Mouse (Mus musculus) neural tube, embryonic 10.5 days (tissue): ENCODE results near the gene Epha2.
A peak's percentile ranks its signal among the peaks of the same experiment; 100 is the strongest.

Source experiments
- DNase-seq: peaks from one replicate; pipeline ENCODE4 v3.0.0-alpha.2; 2017; ENCODE audit warnings: low spot score; ENCODE audit errors: extremely low spot score

The Epha2 gene

DNA sequence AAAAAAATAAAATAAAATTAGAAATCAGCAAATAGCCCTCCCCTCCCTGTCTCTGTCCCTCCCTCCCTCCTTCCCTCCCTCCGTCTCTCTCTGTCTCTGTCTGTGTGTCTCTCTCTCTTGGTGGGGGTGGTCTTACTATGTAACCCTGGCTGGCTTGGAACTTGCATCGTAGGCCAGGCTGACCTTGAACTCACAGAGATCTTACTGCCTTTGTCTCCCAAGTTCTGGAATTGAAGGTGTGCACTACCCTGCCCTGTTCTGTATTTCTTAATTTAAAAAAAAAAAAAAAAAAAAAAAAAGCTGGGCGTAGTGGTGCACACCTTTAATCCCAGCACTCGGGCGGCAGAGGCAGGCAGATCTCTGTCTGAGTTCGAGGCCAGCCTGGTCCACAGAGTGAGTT, 21.3 kb upstream of the Epha2 start:
- no peak for DNase-seq

DNA sequence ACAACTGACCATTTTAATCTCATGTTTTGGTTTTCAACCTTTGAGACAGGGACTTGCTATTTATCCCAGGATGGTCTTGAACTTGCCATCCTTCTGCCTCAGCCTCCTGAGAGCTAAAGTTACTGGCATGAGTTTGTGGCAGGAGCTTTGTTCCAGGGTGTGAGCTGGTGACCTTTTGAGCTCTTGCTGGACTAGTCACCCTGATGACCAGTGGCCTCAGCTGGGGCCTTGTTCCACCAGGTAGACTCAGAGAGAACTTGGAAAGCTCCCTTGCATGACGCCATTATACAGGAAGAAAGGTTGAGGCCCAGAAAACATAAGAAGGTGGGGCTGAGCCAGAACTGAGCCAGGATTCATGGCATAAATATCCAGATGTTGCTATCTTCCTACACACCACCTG, 20.6 kb upstream of the Epha2 start:
- no peak for DNase-seq

DNA sequence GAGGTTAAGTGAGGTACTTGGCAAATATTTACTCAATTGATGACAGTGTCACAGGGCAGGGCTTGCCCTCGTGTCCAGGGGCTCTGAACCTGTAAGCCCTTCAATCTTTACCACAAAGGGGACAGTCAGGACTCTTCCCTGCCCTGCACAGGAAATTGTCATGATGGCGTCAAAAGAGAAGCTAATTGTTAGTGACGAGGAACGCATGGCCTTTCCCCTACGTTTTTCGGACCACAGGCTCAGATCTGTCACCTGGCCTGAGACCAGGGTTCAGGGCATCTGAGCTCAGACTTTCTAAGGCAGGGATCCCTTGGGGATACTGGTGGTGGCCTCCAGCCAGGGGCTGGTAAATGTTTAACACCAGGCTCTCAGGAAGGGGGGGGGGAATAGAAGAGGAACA, 19.9 kb upstream of the Epha2 start:
- DNase-seq: no peak

DNA sequence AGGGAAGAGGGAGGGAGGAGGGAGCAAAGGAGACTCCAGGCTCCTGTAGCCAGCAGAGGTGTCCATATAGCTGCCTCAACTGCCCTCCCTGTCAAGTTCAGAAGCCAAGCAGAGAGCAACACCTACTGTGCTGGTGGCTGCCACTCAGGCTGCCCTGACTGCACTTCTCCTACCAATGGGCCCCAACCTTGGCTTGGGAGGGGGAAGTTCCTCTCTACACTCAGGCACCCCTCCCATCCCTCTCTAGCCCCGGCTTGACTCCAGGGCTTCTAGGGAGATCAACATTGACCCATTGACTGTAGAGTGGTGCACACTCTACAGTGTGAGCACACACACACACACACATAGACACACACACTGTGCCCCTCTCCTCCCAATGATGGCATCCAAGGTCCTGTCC, 19.5 kb upstream of the Epha2 start:
- no peak for DNase-seq

DNA sequence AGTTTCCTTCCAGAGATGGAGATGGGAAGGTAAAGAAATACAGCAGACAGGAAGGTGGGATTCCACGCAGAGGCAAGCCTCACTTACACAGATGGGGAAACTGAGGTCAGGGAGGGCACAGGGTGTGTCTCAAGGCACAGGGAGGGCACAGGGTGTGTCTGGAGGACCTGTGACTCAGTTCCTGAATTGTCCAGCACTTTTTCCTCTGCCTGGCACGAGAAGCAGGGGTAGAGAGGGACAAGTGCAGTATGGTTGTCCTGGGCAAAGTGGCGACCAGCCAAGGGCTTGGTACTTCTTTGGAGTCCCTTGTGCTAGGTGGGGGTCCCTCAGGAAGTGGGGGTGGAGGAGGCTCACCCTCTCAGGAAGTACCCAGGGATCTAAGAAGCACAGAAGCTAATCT, 19.0 kb upstream of the Epha2 start:
- DNase-seq: no peak

DNA sequence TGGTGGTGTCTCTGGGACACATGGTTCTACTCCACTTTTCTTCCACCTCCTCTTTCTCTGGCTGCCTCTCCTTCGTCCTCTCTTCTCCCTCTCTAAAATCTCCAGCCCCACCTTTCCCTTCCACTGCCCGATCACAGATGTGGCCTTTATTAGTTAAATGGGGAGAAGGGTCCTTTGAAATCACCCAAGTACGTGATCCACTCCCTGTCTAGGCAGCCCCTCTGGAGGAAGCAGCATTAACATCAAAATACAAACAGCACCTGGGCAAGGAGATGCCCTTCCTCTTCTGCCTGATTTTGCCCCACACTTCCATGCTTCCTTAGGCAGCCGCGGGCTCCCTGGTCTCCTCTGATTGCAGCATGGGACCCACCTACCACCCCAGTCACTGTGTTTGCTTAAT, 18.4 kb upstream of the Epha2 start:
- DNase-seq: no peak

DNA sequence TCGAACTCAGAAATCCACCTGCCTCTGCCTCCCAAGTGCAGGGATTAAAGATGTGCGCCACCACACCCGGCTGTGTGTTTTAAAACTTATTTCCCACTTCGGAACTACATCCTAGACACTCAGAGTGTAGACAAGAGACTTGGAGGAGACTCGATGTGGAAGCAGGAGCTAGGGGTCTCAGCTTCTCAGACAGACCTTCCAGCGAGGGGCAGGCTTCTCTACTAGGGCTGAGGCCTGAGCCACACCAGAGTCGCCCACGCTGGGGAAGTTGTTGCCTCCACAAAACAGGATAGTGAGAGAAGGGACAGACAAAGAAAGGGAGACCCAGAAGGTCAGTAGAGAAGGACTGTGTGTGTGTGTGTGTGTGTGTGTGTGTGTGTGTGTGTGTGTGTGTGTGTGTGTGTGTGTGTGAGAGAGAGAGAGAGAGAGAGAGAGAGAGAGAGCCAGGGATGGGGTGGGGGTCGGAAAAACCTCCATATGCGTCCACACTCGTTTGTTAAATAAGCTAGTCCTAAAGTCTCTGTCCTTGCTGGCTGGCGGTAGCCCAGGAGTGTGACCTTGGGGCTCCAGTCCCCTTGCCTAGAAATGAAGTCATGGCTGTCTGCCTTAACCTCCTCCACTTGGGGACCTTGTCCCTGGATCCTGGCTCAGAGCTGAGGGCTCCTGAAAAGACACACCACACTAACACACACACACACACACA, 17.7 kb upstream of the Epha2 start:
- DNase-seq: no peak

DNA sequence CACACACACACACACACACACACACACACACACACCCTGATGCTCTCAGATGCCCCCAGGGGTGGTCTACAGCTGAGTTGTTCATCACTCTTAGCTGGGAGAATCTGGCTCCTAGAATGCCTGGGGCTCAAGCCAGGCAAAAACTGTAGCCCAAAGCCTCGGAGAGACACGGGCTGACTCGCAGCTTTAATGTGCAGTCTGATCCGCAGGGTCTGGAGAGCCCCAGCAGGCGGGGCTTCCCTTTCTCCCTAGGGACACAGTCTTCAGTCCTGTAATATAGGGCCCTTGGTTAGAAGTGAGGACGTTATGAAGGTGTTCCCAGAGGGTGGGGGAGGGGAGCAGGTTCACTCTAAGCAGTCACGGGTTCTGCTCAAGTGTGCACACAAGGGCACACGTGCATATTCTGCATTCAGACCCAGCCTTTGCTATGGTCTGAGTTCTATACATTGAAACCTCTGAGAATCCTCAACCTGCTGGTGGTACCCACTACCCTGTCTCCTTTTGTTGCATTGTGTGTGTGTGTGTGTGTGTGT, 17.1 kb upstream of the Epha2 start:
- no peak for DNase-seq

DNA sequence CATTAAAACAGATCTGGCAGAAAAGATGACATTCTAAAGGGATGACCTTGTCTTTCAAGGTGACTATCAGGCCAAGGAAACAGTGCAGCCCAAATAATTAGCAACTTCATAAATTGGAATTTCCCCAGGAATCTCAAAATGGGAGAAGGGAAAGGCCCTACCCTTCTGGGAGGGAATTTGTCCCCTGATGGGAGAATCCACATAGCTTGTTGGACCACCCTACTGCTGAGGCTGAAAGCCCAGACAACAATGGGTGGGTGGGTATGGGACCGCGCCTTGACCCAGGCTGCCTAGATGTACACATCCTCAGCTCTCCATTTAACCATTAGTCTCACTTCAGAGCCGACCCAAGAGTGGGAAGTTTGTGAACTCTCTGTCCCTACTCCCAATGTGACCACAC, 16.6 kb upstream of the Epha2 start:
- DNase-seq: no peak

DNA sequence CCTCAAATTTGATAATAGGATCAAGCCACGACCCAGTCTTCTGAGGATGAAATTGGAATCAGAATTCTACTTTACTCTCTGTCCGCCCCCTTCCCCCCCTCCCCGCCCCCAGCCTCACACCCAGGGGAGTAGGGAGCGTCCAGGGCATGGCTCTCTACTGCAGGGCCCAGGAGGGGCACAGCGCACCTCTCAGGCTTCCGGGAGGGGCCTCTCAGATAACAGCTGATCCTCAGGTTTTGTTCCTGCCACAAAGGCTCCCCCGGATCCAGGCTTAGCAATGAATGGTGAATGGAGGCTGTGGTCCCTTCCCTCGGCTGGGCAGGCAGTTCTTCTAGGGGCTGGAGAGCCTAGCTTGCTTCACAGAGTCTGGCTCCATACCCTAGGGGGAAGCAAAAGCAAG, 15.9 kb upstream of the Epha2 start:
- DNase-seq: no peak

DNA sequence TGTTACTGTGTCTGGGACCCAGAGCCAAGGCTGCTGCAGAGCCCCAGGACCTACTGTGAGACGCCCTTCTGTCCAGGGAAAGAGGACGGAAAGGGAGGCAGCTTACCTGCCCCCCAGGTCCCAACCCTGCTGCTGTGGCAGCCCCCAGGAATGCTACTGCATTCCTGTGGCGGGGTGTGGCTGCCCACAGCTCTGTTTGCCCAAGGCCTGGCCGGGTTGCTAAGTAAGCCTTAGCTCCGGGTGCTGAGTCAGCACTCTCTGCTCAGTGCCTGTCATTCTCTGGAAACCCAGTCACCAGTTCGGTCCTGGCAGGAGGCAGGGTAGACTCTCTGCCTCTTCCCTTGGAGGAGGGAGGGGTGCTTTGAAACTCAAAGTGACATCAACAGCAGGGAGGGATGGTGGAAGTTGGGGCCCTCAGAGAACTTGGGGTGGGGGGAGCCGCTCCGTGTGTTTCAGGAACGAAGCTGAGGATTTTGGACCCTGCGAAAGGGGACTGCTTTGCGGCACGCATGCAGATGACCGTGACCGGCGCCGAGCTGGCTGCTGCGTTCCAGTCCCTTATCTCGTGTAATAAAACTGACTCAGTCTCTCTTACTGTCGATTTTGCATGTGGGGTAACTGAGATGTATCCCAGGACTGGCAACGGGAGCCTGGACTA, 14.1 kb upstream of the Epha2 start:
- no peak for DNase-seq

DNA sequence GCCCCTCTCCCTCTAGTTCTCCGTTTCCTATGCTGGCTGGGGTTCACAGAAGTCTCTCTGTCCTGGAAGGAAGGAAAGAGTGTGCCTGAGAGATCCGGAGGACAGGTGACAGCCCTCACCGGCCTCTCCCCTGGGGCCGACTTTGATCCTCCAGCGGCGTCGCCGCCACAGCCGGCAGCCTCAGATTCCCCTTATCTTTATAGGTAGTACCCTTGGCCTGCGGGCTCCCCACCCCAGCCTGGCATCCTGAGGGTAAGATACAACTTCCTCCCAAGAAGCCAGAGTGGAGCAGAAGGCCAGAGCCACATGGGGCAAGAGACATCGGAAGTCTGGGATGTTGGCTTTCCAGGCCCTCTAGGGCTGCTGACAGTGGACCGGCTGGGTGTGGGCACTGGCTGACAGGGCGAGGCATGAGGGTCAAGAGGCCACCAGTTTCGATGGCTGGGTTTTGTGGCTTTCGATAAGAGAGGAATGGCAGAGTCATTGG, 13.5 kb upstream of the Epha2 start:
- DNase-seq: no peak

DNA sequence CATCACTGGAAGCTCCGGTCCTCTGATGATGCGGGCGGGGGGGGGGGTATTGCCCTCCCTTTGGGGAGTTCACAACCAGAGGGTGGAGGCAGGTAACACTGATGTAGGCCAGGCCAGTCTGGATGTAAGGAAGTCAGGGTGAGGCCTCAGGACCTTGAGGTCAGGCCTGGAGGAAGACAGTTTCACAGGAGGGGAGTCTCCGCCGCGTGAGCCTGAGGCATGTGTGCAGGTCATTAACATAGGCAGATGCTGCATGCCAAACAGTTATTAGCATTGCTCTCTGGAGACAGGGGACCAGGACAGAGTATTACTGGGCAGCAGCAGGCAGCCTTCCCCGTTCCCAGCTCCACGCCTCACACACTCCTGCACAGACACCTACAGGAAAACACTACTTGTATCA, 12.9 kb upstream of the Epha2 start:
- DNase-seq: no peak

DNA sequence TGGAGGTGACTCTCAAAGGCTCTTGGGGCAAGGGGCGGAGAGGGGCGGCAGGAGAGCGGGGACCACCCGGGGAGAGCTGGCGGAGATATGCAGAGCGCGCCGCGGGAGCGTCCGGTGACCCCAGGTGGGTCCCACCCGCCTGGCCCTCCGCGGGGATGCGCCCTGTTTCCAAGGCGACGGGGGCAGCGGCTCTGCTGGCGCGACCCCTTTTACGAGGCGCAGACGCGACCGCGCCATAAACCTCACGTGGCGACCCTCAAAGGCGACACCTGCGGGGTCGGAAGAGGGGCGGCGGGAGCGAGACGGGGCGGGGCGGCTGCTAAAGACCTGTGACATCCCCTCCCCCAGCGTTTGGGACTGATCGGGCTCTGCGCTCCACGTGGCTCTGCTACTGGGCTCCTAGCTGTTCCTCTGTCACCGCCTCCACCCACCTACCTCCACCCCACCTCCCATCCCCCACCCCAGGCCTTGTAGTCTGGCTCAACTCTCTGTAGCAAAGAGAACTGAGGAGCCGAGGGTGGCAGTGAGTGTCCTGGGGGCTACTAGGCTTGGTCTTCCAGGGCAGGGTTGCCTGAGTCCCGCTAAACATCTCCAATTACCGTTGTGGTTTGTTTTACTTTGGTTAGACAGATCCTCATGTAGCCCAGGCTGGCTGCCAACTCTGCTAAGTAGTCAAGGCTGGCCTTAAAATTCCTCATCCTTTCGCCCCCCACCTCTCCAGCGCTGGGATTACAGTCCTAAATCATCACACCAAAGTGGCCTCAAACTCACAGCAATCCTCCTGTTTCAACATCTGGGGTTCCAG, 9.3 kb upstream of the Epha2 start:
- no peak for DNase-seq

DNA sequence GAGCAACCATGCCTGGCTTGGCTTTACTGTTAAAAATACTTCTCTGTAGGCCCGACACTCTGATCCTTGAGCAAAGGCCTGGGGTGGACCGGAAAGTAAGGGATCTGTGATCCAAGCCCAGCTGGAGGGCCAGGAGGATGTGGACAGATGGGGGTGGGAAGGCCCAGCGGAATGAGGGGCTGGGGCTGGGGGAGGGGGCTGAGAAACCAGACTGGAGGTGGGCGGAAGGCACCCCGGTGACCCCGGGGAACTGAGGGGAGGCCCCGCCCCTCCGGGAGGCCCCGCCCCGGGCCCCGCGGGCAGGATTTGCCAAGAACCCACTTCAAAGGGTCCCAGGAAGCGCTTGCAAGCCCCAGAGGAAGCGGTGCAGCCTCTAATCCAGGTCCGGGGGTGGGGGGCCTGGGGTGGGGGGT, 5.3 kb upstream of the Epha2 start:
- peak; percentile 40 for DNase-seq

DNA sequence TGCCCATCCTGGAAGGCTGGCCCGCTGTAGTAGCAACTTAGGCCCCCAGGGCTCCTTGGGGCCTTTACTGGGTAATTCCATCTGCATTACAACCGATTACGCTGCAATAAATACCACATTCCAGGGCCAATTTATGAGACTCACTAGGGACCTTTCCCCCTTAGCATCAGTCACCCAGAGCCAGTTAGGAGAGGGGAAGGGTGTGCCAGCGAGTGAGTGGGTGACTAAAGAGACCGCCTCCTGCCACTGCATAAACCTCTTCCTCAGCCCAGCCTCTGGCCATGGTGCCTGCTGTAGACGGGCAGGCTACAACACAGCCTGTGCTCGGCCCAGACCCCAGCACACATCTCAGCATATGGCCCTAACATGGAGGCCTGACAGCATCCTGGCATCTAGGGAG, 3.1 kb upstream of the Epha2 start:
- no peak for DNase-seq

DNA sequence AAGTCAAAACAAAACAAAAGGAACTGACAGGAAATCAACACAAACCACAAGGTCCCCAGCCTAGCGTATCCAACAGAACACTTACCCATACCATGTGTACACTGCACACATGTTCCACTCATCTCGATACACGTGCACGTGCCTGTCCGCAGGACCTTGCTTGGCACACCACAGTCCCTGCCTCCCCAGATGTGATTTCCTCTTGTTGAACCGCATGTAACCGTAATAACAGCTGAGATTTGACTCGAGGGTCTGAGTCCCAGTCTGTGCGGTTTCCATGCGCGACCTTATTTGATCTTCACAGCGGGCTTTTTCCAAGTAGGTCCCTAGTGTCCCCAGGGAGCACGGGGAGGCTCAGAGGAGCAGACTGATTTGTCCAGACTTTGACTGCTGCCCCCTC, 1.7 kb upstream of the Epha2 start:
- DNase-seq: no peak

DNA sequence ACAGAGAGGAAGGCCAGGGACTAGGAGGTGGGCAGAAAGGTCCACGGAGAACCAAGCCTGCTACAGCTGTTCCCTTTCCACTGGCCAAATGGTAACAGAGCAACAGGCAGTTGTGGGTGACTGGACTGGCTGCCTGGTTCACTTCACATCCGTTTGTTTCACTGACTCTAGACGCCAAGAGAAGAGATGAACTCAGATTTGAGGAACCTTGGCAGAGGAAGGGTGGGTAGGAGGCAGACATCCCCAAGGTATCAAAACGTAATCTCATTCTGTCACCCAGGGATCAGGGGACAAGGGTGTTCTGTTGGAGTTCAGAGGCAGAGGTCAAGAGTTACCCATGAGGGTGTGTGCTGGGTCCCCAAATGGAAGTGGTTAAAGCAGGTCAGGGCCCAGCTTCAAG, 844 bp upstream of the Epha2 start:
- DNase-seq: no peak

DNA sequence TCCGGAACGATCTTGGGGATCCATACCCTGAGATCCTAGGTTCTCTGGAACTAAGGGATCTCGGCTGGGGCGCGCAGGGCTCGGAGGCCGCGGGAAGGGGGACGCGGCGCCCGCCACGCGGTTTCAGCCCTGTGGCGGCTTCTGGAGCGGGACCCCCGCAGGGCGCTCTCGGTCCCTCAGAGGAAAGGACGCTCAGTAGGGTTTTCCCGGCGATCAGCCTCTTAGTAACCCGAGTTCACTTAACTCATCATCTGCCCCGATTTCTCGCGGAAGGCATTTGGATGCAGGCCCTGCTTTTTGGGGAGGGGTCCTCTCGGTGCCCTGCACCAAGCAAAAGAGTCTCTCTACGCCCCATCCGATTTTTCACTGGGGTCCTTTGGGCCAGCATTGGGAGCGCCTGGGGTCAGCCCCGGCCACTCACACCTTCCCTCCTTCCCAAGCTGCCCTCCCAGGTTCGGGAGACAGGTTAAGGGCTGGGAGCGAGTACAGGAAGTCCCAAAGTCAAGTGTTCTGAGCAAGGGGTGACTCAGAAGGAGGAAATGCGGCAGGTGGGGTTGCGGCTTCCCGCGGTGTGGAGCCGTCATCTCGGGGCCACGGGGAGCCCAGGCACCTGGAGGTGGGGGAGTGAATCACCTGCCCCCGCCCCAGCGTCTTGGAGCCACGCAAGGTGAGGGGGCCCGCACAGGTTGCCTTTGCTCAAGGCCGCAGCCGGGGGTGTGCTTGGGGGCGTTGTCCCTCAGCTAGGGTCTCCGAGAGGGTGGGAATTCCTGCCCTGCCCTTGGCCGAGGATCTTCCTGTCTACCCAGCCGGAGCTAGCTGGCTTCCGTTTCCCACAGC, 769 bp downstream of the Epha2 start:
- peak; percentile 35 for DNase-seq

DNA sequence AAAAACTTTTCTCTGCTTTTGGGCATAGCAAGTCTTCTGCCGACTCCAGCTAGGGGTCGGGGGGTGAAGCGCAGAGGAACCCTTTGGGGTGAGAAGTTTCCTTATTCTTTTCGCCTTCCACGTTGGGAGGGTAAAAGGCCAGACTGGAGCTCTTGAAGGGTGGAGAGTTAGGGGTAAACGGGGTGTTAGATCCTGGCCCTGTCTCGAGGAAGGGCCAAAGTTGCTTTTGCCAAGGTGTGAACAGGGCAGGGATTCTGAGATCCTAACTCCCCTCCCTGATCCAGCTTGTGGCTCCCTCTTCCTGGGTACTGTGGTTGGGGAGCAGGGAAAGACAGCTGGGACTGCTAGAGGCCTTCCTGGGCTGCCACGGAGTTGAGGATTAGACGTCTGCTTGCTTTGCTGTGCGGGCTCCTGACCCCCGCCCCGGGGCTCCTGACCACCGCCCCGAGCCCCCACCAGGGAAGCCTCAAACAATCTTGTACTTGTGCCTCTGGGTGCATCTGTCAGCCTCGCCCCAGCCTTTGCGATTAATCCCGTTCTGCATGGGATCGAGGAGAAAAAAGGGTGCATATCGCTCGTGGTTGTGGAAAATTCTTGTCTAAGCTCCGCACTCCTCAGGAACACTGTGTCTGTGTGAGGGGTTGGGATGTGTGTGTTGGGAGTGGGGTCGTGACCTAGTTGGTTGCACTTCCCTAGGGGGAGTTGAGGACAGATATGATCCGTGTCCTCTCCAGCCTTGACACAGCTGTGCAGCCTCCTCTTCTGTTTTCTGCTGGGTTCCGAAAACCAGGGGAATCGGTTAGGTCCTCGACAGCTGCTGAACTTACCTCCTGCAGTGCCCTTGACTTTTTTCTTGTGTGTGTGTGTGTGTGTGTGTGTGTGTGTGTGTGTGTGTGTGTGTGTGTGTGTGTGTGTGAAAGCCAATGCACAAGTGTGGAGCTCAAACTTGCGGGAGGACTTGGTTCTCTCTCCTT, 1.7 kb downstream of the Epha2 start:
- DNase-seq: peak; percentile 40
